Mouse (Mus musculus) embryo, embryonic 10 days (tissue): ENCODE measurements at regions not wholly inside any gene's neighbourhood (a gene's known extent, or its start where the extent isn't known, plus 50 kb on each side); places are given as distances from the start of the nearest gene placed in this dataset.
"Not testable (repeated sequence)": the region's sequence is repeated elsewhere in the genome, so short reads cannot be mapped to it uniquely, and the experiment has no call there.

Experiments
- DNase-seq: peaks from one replicate; pipeline ENCODE4 v3.0.0-alpha.2; 2015; ENCODE audit warnings: low spot score

GRCm38 (mm10) chr6:41225382-41225781 is 76.7 kb upstream of the Try4 start:
- no peak for DNase-seq

- no peak for DNase-seq
Measured at GRCm38 (mm10) chr6:41218415-41218814, 83.7 kb upstream of the Try4 start.

- no peak for DNase-seq
Measured at GRCm38 (mm10) chr6:41215857-41216256, 86.2 kb upstream of the Try4 start.

GRCm38 (mm10) chr6:41205864-41206263 is 96.2 kb upstream of the Try4 start:
- DNase-seq = no peak

- no peak for DNase-seq
Measured at GRCm38 (mm10) chr6:41202882-41203281, 99.2 kb upstream of the Try4 start.

- no peak for DNase-seq
Measured at GRCm38 (mm10) chr6:41202302-41202701, 99.8 kb upstream of the Try4 start.

- DNase-seq = no peak
Measured at GRCm38 (mm10) chr6:41194464-41194863, 107.6 kb upstream of the Try4 start.

- no peak for DNase-seq
Measured at GRCm38 (mm10) chr6:41191734-41192326, 110.2 kb upstream of the Try4 start.

- no peak for DNase-seq
Measured at GRCm38 (mm10) chr6:41188910-41189309, 113.2 kb upstream of the Try4 start.

- DNase-seq = no peak
Measured at GRCm38 (mm10) chr6:41187966-41188365, 114.1 kb upstream of the Try4 start.

GRCm38 (mm10) chr6:41178896-41179295 is 123.2 kb upstream of the Try4 start:
- DNase-seq = no peak

GRCm38 (mm10) chr6:41178019-41178418 is 124.0 kb upstream of the Try4 start:
- DNase-seq = no peak

- DNase-seq = no peak
Measured at GRCm38 (mm10) chr6:41177152-41177551, 124.9 kb upstream of the Try4 start.

- DNase-seq = no peak
Measured at GRCm38 (mm10) chr6:41176034-41176433, 126.0 kb upstream of the Try4 start.

- DNase-seq = no peak
Measured at GRCm38 (mm10) chr6:41163491-41163890, 128.2 kb upstream of the 2210010C04Rik start.

GRCm38 (mm10) chr6:41161693-41162092 is 126.4 kb upstream of the 2210010C04Rik start:
- DNase-seq = no peak

GRCm38 (mm10) chr6:41152101-41152500 is 116.8 kb upstream of the 2210010C04Rik start:
- DNase-seq = no peak

GRCm38 (mm10) chr6:41151542-41151941 is 116.2 kb upstream of the 2210010C04Rik start:
- DNase-seq = no peak

GRCm38 (mm10) chr6:41140916-41141315 is 105.6 kb upstream of the 2210010C04Rik start:
- DNase-seq = no peak

GRCm38 (mm10) chr6:41137401-41137777 is 102.1 kb upstream of the 2210010C04Rik start:
- DNase-seq = not testable (repeated sequence)

- peak; percentile 84 for DNase-seq
Measured at GRCm38 (mm10) chr6:41136717-41137400, 101.5 kb upstream of the 2210010C04Rik start.

- no peak for DNase-seq
Measured at GRCm38 (mm10) chr6:41135160-41135559, 99.9 kb upstream of the 2210010C04Rik start.

GRCm38 (mm10) chr6:41129906-41130305 is 94.6 kb upstream of the 2210010C04Rik start:
- DNase-seq = no peak

GRCm38 (mm10) chr6:41127816-41128215 is 92.5 kb upstream of the 2210010C04Rik start:
- no peak for DNase-seq
